Mouse (Mus musculus): ENCODE data around the gene Pgs1. TPM values are rescaled to one million over a fixed set of nuclear protein-coding genes. Genes with fewer than 3 reads are reported as not detected.

The Pgs1 gene
- total RNA-seq, 1 experiment from 2014 or later, result 32.9 TPM

- peak; percentile 54 for DNase-seq
These were observed 14.6 kb downstream of the Pgs1 start for GRCm38 (mm10) chr11:118000565-118001215.

DNA sequence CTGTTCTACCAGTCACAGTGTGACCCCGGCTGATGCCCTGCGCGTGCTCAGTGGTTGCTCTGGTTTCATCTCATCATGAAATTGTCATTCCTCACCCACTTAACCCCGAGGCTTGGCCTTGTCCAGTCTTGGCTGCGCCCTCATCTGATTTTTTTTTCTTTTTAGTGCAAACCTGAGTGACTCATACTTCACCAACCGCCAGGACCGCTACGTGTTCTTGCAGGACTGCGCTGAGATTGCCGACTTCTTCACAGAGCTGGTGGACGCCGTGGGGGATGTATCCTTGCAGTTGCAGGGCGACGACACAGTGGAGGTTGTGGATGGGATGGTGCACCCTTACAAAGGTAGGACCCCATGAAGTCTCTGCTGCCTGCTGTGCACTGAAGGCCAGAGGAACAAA, 17.1 kb downstream of the Pgs1 start:
- DNase-seq, result peak; percentile 79

- no peak for DNase-seq
These were observed 17.6 kb downstream of the Pgs1 start for GRCm38 (mm10) chr11:118003718-118004117.

DNA sequence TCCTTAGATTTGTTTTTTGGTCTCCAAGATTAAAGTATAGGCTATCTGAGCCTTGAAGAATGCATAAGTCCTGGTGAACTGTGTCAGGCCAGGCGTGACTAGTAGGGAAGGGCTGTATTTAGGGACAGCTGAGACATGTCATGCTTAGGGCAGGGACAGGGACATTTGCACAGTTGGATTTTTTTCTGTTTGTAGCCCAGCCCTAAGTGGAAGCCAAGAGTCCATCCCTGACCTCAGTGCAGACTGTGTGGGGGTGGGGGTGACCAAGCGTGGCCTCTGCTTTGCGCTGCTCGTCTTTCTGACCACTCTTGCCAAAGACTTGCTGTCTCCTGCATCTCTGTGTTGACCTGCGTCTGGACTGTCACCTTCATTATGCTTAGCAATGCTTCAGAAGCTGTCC, 18.1 kb downstream of the Pgs1 start:
- no peak for DNase-seq

DNA sequence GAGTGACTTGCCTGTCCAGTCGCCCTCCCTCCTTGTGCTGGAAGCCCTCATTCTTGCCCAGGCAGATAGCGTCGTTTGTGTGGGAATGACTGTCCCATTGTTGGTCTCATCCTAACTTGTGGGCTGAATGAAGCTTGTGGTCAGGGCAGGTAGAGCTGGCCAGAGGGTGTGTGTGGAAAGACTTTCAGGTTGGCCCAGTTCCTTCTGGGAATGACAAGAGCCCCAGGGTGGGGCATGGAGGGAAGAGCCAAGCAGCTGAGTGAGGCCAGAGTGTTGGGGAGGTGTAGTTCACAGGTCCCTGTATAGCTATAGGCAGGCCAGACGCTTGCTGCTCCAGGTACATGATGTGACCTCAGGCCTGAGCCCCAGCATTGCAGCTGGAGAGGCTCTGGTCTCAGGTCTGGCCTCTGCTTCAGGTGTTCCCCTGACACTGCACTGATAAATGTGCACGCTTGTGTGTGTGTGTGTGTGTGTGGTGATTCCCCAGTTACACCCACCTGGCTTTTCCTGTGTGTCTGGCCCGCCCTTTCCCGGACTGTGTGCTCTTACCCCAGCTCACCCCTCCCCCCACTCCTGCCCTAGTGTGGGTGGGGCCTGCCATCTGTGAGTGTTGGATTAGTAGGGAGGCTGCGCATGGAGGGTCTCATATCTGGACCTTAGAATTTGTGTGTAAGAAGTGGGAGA, 21.5 kb downstream of the Pgs1 start:
- peak; percentile 51 for DNase-seq

- DNase-seq, result peak; percentile 49
These were observed 22.2 kb downstream of the Pgs1 start for GRCm38 (mm10) chr11:118008144-118008805.

GRCm38 (mm10) chr11:118008843-118009242, 22.8 kb downstream of the Pgs1 start:
- no peak for DNase-seq

DNA sequence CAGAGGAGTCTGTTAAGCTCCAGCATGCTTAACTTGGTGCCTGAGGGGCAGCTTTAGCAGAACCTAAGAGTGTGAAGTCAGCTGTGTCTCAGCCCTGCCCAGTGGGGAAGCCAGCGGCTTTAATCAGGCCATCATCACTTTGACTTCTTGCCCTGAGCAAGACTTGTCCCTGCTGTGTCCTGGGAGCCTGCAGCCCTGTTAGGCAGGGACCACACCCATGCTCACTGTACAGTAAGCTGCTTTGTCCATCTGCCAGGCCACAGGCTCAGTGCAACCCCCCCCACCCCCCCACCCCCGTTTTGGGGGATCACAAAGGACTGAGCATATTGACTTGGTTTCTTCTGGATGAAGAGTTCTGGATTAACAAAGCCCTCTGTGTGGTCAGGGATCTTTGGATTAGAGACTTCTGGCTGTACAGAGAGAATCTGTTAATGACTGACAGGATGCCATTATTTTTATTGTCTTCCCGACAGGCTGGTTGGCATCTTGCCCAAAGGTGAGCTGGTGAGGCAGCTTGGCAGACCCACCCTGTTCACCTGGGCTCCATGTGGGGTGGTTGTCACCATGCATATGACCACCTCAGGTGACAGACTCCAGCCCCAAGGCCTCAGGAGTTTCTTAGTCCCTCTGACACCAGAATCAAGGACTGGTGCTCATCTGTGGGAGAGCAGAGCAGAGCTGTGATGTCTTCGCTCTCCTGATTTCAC, 23.9 kb downstream of the Pgs1 start:
- no peak for DNase-seq

DNA sequence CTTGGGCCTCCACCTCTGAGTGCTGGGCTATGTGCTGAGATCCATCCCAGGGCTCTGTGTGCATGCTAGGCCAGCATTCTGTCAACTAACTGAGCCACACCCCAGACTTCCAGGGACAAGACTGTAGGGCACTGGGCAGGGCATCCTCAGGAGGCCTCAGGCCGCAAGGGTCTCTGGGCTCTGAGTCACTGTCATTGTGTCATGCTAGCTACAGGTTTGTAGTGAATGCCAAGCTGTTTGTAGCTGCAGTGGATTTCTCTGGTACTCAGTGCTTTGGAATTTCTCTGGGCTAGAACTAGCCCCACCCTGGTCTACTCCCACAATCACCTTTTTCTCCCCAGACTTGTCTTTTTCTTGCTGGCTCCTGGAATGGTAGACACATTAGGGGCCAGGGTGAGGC, 26.5 kb downstream of the Pgs1 start:
- DNase-seq, result no peak

- DNase-seq, result no peak
These were observed 27.2 kb downstream of the Pgs1 start for GRCm38 (mm10) chr11:118013339-118013738.

DNA sequence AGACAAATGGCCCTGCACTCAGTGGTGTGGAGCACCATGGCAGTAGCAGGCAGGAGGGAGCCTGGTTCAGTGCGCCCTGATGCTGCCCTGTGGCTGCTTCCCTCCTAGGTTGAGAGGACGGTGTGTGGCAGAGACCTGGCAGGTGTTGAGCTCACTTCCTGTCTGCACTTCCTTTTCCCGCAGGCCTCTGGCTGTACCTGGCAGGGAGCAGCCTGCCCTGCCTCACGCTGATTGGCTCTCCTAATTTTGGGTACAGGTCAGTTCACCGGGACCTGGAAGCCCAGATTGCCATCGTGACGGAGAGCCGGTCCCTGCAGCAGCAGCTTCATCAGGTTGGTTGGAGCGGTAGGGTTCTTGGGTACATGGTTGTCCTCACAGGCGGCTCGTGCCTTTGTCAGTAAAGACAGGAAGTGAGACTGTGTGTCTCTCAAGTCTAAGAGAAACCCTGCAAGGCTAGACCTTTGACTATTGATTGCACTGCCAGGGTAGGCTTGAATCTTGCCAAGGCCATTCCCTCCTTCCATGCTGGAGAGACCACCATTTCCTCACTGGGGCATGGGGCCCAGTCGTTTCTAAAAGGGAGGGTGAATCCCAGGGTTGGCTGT, 28.4 kb downstream of the Pgs1 start:
- no peak for DNase-seq

DNA sequence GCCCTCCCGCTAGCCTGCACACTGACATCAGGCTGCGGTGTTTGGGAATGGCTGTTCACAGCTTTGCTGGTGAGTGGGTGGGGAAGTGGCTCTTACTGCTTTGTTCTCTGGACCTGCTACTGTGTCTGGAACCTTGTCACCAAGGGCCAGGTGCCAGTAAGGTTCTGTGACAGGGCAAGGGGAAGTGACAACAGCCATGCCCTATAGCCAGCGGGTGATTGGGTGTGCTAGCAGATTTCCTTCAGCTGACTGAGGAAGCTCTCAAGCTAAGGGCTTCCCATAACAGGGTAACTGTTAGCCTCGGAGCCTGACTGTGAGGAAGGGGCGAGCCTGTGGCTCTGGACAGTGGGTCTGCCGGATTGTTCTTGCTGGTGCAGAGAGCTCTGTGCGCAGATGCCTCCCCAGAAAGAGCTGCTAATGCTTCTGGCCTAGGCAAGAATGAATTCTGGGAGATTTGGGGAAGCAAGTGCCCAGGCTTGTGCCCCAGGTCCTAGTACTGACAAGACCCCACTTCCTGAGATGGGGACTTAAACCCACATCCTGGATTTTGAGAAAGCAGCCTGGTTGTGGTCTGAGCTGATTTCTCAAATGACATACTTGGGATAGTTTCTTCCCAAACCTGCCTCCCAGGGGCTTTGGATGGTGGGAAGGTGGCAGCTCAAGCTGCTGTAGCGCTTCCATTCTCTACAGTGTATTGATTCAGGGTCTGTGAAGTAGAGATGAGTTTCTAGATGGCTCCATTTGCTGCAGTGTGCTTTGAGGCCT, 29.5 kb downstream of the Pgs1 start:
- no peak for DNase-seq

DNA sequence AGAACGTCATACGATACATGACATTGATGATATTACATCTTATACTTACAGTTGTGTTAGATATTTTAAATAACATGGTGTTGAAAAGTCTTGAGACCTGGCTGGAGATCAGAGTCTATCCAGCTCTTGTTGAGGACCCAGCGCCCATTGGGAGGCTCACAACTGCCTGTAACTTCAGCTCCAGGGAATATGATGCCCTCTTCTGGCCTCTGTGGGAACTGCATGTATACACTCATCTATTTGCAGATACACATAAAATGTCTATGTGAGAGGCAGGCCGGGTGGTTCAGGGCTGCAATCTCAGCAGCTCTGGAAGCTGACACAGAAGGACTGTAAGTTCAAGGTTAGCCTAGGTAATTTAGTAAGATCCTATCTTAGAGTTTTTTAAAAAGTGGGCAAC, 32.2 kb downstream of the Pgs1 start:
- DNase-seq, result peak; percentile 48

DNA sequence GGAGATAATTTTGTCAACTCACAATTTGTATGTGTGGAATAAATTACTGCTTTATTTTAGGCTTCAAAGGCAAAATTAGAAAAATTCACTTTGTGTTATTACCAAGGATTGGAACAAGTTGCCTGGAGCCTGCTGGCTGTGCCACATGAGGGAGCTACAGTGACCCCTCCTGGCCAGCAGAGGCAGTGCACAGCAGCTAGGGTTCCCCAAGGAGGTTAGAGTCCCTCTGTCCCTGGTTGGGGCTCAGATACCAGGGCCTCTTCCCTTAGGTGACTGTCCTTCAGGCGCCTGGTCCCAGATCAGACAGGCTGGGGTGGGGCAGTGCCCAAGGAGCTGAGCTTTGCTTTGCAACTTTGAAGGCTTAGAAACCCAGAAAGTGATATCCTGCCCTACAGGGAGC, 35.7 kb downstream of the Pgs1 start:
- DNase-seq, result peak; percentile 87

- no peak for DNase-seq
These were observed 37.4 kb downstream of the Pgs1 start for GRCm38 (mm10) chr11:118023475-118023874.

- DNase-seq, result no peak
These were observed 38.0 kb downstream of the Pgs1 start for GRCm38 (mm10) chr11:118024111-118024510.

- no peak for DNase-seq
These were observed 43.1 kb downstream of the Pgs1 start for GRCm38 (mm10) chr11:118029170-118029569.

DNA sequence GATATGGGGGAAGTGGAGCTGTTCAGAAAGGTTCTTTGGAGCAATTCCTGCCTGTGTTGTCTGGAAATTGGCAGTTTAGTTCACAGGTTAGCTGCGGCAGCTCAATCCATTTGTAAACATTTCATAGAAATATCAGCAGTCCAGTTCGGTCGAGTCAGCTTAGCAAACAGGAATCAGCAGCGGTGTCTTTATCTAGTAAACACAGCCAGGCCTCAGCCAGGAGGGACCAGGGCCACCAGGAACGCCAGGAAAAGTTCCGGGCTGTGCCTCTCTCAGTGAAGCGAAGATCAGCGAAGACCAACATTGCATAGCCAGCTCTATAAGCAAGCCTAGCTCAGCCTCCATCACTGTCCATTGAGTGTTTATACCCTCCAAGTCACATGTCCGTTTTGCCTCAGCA, 45.0 kb downstream of the Pgs1 start:
- DNase-seq, result no peak

GRCm38 (mm10) chr11:118034395-118034794, 48.3 kb downstream of the Pgs1 start:
- no peak for DNase-seq

DNA sequence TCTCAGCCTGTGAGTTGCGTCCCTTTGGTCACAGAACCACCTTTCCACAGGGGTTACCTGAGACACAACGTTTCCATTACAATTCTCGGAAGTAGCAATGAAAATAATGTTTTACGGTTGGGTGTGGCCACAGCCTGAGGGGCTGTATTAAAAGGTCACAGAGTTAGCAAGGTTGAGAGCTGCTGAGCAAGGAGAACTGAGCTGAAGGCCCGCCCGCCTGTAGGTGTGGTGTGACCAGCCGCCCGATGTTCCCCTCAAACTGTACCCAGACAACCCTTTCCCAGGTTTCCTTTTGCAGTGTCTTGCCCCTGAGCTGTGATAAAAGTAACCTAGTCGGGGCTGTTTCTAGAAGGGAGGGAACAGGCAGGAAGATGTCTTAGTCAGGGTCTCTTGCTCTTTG, 49.0 kb downstream of the Pgs1 start:
- DNase-seq, result no peak

GRCm38 (mm10) chr11:118042791-118043190, 56.7 kb downstream of the Pgs1 start:
- DNase-seq, result peak; percentile 28
